Mouse (Mus musculus) G1E (cell line): Measurements from ENCODE around the gene Hoxb4.

Experiments used
- CTCF ChIP-seq: IDR thresholded peaks from 2 replicates; pipeline ENCODE4 v1.5.1; 2012; ENCODE audit warnings: low read depth, low read length, inconsistent platforms, mixed read lengths
- GATA1 ChIP-seq: IDR thresholded peaks from 2 replicates; pipeline ENCODE4 v1.6.1; 2012; ENCODE audit warnings: borderline replicate concordance, low read length, inconsistent platforms, mixed read lengths
- GATA2 ChIP-seq: IDR thresholded peaks from 2 replicates; pipeline ENCODE4 v1.6.1; 2012; ENCODE audit warnings: low read depth, low read length, inconsistent platforms, borderline replicate concordance
- TAL1 ChIP-seq: conservative IDR thresholded peaks from 2 replicates; pipeline ENCODE4 v1.6.1; 2012; ENCODE audit warnings: low read depth, low read length, inconsistent platforms, mixed read lengths

DNA sequence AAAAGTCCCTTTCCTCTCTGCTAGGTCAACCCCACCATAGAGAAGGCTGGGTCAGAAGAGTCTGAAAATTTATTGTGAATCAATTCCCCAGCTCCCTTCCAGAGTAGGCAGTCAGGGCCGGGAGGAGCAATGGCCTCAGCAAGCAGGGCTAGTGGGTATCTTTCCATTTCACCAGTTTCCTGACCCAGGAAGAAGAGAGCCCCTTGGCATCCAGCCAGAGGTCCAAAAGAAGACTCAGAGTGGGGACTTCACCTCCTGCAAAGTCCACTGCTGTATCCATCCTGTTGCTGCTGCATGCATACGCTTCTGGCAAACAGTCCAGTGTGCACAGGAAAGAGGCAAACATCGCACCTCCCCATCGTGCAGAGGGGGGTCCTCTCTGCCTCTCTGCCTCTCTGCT is 42.2 kb upstream of the Hoxb4 start:
- no peak for TF ChIP-seq CTCF
- TF ChIP-seq GATA1: no peak
- TF ChIP-seq GATA2: no peak
- no peak for TF ChIP-seq TAL1
